Mouse (Mus musculus): ENCODE data around the gene Mbnl2.
"Not testable (repeated sequence)": the region's sequence is repeated elsewhere in the genome, so short reads cannot be mapped to it uniquely, and the experiment has no call there.

The Mbnl2 gene

GRCm38 (mm10) chr14:120355742-120356440 is 80.4 kb downstream of the Mbnl2 start:
- no peak for DNase-seq (ENCODE audit: low spot score)

GRCm38 (mm10) chr14:120357321-120358070 is 82.0 kb downstream of the Mbnl2 start:
- DNase-seq (ENCODE audit: low spot score): no peak

- not testable (repeated sequence) for DNase-seq (ENCODE audit: low spot score)
Observed at GRCm38 (mm10) chr14:120359608-120360007, 84.1 kb downstream of the Mbnl2 start.

GRCm38 (mm10) chr14:120361121-120361520 is 85.7 kb downstream of the Mbnl2 start:
- DNase-seq (ENCODE audit: low spot score): no peak

- no peak for DNase-seq (ENCODE audit: low spot score)
Observed at GRCm38 (mm10) chr14:120362409-120362992, 87.0 kb downstream of the Mbnl2 start.

GRCm38 (mm10) chr14:120363090-120363818 is 87.8 kb downstream of the Mbnl2 start:
- DNase-seq (ENCODE audit: low spot score): no peak

GRCm38 (mm10) chr14:120365088-120365487 is 89.6 kb downstream of the Mbnl2 start:
- no peak for DNase-seq (ENCODE audit: low spot score)

- DNase-seq (ENCODE audit: low spot score): no peak
Observed at GRCm38 (mm10) chr14:120366962-120367361, 91.5 kb downstream of the Mbnl2 start.

GRCm38 (mm10) chr14:120367589-120367988 is 92.1 kb downstream of the Mbnl2 start:
- no peak for DNase-seq (ENCODE audit: low spot score)

GRCm38 (mm10) chr14:120368456-120368855 is 93.0 kb downstream of the Mbnl2 start:
- no peak for DNase-seq (ENCODE audit: low spot score)

GRCm38 (mm10) chr14:120368914-120369391 is 93.5 kb downstream of the Mbnl2 start:
- no peak for DNase-seq (ENCODE audit: low spot score)

- DNase-seq (ENCODE audit: low spot score): no peak
Observed at GRCm38 (mm10) chr14:120370044-120370443, 94.6 kb downstream of the Mbnl2 start.

- no peak for DNase-seq (ENCODE audit: low spot score)
Observed at GRCm38 (mm10) chr14:120370631-120371030, 95.2 kb downstream of the Mbnl2 start.

- DNase-seq (ENCODE audit: low spot score): no peak
Observed at GRCm38 (mm10) chr14:120371174-120371573, 95.7 kb downstream of the Mbnl2 start.

- DNase-seq (ENCODE audit: low spot score): peak; percentile 55
Observed at GRCm38 (mm10) chr14:120373026-120374024, 97.9 kb downstream of the Mbnl2 start.

GRCm38 (mm10) chr14:120374786-120375185 is 99.3 kb downstream of the Mbnl2 start:
- no peak for DNase-seq (ENCODE audit: low spot score)

- no peak for DNase-seq (ENCODE audit: low spot score)
Observed at GRCm38 (mm10) chr14:120377192-120377591, 101.7 kb downstream of the Mbnl2 start.

GRCm38 (mm10) chr14:120378002-120378401 is 102.5 kb downstream of the Mbnl2 start:
- no peak for DNase-seq (ENCODE audit: low spot score)

GRCm38 (mm10) chr14:120379716-120380115 is 104.2 kb downstream of the Mbnl2 start:
- peak; percentile 62 for DNase-seq (ENCODE audit: low spot score)

GRCm38 (mm10) chr14:120381378-120382134 is 106.1 kb downstream of the Mbnl2 start:
- no peak for DNase-seq (ENCODE audit: low spot score)

Data from adipocyte (in vitro differentiated cells).